Mouse (Mus musculus) forebrain, embryonic 14.5 days (tissue): ENCODE data around the gene Slc39a3. TPM values are rescaled to one million over a fixed set of nuclear protein-coding genes. Genes with fewer than 3 reads are reported as not detected.
A peak's percentile ranks its signal among the peaks of the same experiment; 100 is the strongest.

Experiments used
- ATAC-seq: fragments of 200-750 bp; cut with Nextera tagmentation; 2 replicates; pipeline ENCODE4 v1.8.0; 2017; ENCODE audit warnings: mild to moderate bottlenecking, moderate library complexity
- DNase-seq: peaks from one replicate; pipeline ENCODE4 v3.0.0-alpha.2; 2015; ENCODE audit warnings: low spot score
- H3K27ac ChIP-seq: fragments of 300-500 bp; sonication (generic); 2 replicates; pipeline ENCODE4 v1.5.1; 2014; ENCODE audit warnings: low read depth, mild to moderate bottlenecking, control low read depth, low read length, moderate library complexity
- H3K27me3 ChIP-seq: fragments of 300-500 bp; sonication (generic); replicated peaks from 2 replicates; pipeline ENCODE4 v1.6.1; 2014; ENCODE audit warnings: low read length, control low read depth, mixed read lengths; ENCODE audit not compliant: control insufficient read depth, insufficient read depth
- H3K36me3 ChIP-seq: fragments of 300-500 bp; sonication (generic); 2 replicates; pipeline ENCODE4 v1.6.1; 2014; ENCODE audit warnings: low read length, control low read depth; ENCODE audit not compliant: control insufficient read depth, insufficient read depth
- H3K4me1 ChIP-seq: fragments of 300-500 bp; sonication (generic); 2 replicates; pipeline ENCODE4 v1.6.1; 2014; ENCODE audit warnings: antibody characterized with exemption, low read length, control low read depth; ENCODE audit not compliant: control insufficient read depth, insufficient read depth
- H3K4me2 ChIP-seq: fragments of 300-500 bp; sonication (generic); 2 replicates; pipeline ENCODE4 v1.6.1; 2014; ENCODE audit warnings: mild to moderate bottlenecking, control low read depth, low read length
- H3K4me3 ChIP-seq: fragments of 300-500 bp; sonication (generic); 2 replicates; pipeline ENCODE4 v1.5.1; 2014; ENCODE audit warnings: low read depth, low read length, control low read depth
- H3K9ac ChIP-seq: fragments of 300-500 bp; sonication (generic); 2 replicates; pipeline ENCODE4 v1.6.1; 2014; ENCODE audit warnings: mild to moderate bottlenecking, low read length, control low read depth, moderate library complexity
- H3K9me3 ChIP-seq: fragments of 300-500 bp; sonication (generic); replicated peaks from 2 replicates; pipeline ENCODE4 v1.6.1; 2016; ENCODE audit warnings: low read length, control low read depth, mixed read lengths; ENCODE audit not compliant: control insufficient read depth
- WGBS: fragments of 180-500 bp; shearing (Covaris S2); extraction: QIAGEN DNeasy Blood & Tissue Kit; methylation state at CpG from one replicate; pipeline ENCODE4 v1.1.7; 2014; 5-methylcytosine and 5-hydroxymethylcytosine counted together
- polyA plus RNA-seq: library from polyadenylated mRNA; unstranded; fragments of >200 nt; fragmentation: Nextera tagmentation; extraction: Ambion mirVana; gene quantifications from 2 replicates; pipeline ENCODE4 v1.2.1, GENCODE M21; 2014

Gene Slc39a3
- polyA plus RNA-seq, 1 experiment from 2014 or later = 20.7 TPM

GRCm38 (mm10) chr10:81021547-81022110 lies 15.6 kb downstream of the Slc39a3 start:
- DNase-seq (no peak), ATAC-seq (no peak)
- Histone ChIP-seq H3K36me3 (no peaks in the 10 kb centered on the region), H3K4me2 (no peak overlapping the region), H3K27me3 (no peaks in the 10 kb centered on the region; the same call in 1 of the 2 replicates), H3K4me1 (0 out of 2 replicates have a peak, but pooled peaks cover 8% of the 10 kb centered on the region), H3K9me3 (no peaks in the 10 kb centered on the region), H3K4me3 (no peak overlapping the region), H3K27ac (no peak overlapping the region), H3K9ac (no peak overlapping the region)
- WGBS = 19% methylated on average over 26 of the region's 26 CpGs

GRCm38 (mm10) chr10:81020207-81020606 lies 17.0 kb downstream of the Slc39a3 start:
- WGBS = 64% methylated on average over 2 of the region's 2 CpGs
- no peak overlapping the region for H3K9ac ChIP-seq
- no peak overlapping the region for H3K27ac ChIP-seq
- no peak for ATAC-seq
- DNase-seq = no peak
- H3K27me3 ChIP-seq = no peaks in the 10 kb centered on the region; the same call in 1 of the 2 replicates
- H3K4me1 ChIP-seq = peaks cover 6% of the 10 kb centered on the region; the same call in 1 of the 2 replicates
- no peak overlapping the region for H3K4me2 ChIP-seq
- no peak overlapping the region for H3K4me3 ChIP-seq
- H3K36me3 ChIP-seq = no peaks in the 10 kb centered on the region
- no peaks in the 10 kb centered on the region for H3K9me3 ChIP-seq

GRCm38 (mm10) chr10:81019687-81020086 lies 17.5 kb downstream of the Slc39a3 start:
- Histone ChIP-seq H3K9ac (no peak overlapping the region), H3K27me3 (no peaks in the 10 kb centered on the region; the same call in 1 of the 2 replicates), H3K4me2 (no peak overlapping the region), H3K27ac (no peak overlapping the region), H3K9me3 (no peaks in the 10 kb centered on the region), H3K4me3 (no peak overlapping the region), H3K36me3 (no peaks in the 10 kb centered on the region), H3K4me1 (peaks cover 4% of the 10 kb centered on the region; the same call in 1 of the 2 replicates)
- ATAC-seq (no peak), DNase-seq (no peak)
- 78% methylated on average over 6 of the region's 6 CpGs for WGBS

GRCm38 (mm10) chr10:81018326-81018725 lies 18.9 kb downstream of the Slc39a3 start:
- H3K4me1 ChIP-seq = peaks cover 2% of the 10 kb centered on the region; the same call in 1 of the 2 replicates
- no peaks in the 10 kb centered on the region for H3K27me3 ChIP-seq
- no peak overlapping the region for H3K9ac ChIP-seq
- H3K4me2 ChIP-seq = no peak overlapping the region
- H3K9me3 ChIP-seq = no peaks in the 10 kb centered on the region
- no peak overlapping the region for H3K27ac ChIP-seq
- H3K36me3 ChIP-seq = no peaks in the 10 kb centered on the region
- WGBS = 39% methylated on average over 10 of the region's 10 CpGs
- DNase-seq = peak; percentile 31
- H3K4me3 ChIP-seq = no peak overlapping the region
- ATAC-seq = no peak

GRCm38 (mm10) chr10:81016645-81017044 lies 20.6 kb downstream of the Slc39a3 start:
- Histone ChIP-seq H3K36me3 (no peaks in the 10 kb centered on the region), H3K9ac (no peak overlapping the region), H3K4me2 (no peak overlapping the region), H3K27me3 (no peaks in the 10 kb centered on the region), H3K9me3 (no peaks in the 10 kb centered on the region), H3K4me3 (no peak overlapping the region), H3K4me1 (peaks cover 2% of the 10 kb centered on the region; the same call in 1 of the 2 replicates), H3K27ac (no peak overlapping the region)
- 6% methylated on average over 7 of the region's 7 CpGs for WGBS
- no peak for ATAC-seq
- peak; percentile 37 for DNase-seq

GRCm38 (mm10) chr10:81015666-81016065 lies 21.6 kb downstream of the Slc39a3 start:
- no peak for ATAC-seq

GRCm38 (mm10) chr10:81014393-81015384 lies 22.5 kb downstream of the Slc39a3 start, which contains the start of gene Gng7:
Gene Gng7, minus strand, starts transcription at chr10:81014945.
- no peaks in the 10 kb centered on the region for H3K36me3 ChIP-seq
- H3K9me3 ChIP-seq = no peaks in the 10 kb centered on the region
- WGBS = 9% methylated on average over 31 of the region's 31 CpGs
- H3K4me1 ChIP-seq = peaks cover 2% of the 10 kb centered on the region; the same call in 1 of the 2 replicates
- DNase-seq = peak; percentile 98
- peak; percentile 97 for ATAC-seq
- peak within 1 kb of the TSS; percentile 60 for H3K4me2 ChIP-seq
- peak within 1 kb of the TSS; percentile 36 for H3K4me3 ChIP-seq
- peak within 1 kb of the TSS; percentile 56 for H3K9ac ChIP-seq
- H3K27me3 ChIP-seq = no peaks in the 10 kb centered on the region
- no peak within 1 kb of the TSS for H3K27ac ChIP-seq

More at GRCm38 (mm10) chr10:81015666-81016065, 21.6 kb downstream of the Slc39a3 start:
- Histone ChIP-seq H3K27me3 (no peaks in the 10 kb centered on the region), H3K9ac (no peak overlapping the region), H3K9me3 (no peaks in the 10 kb centered on the region), H3K4me1 (peaks cover 2% of the 10 kb centered on the region; the same call in 1 of the 2 replicates), H3K4me2 (no peak overlapping the region), H3K36me3 (no peaks in the 10 kb centered on the region), H3K27ac (no peak overlapping the region), H3K4me3 (no peak overlapping the region)
- WGBS = 82% methylated on average over 2 of the region's 2 CpGs
- no peak for DNase-seq

- peaks cover 2% of the 10 kb centered on the region; the same call in 1 of the 2 replicates for H3K4me1 ChIP-seq
- H3K4me3 ChIP-seq = no peak overlapping the region
- H3K27ac ChIP-seq = no peak overlapping the region
- no peak overlapping the region for H3K4me2 ChIP-seq
- no peaks in the 10 kb centered on the region for H3K36me3 ChIP-seq
- no peak overlapping the region for H3K9ac ChIP-seq
- DNase-seq (no peak), ATAC-seq (no peak)
- no peaks in the 10 kb centered on the region for H3K27me3 ChIP-seq
- WGBS = 52% methylated on average over 6 of the region's 6 CpGs
- H3K9me3 ChIP-seq = no peaks in the 10 kb centered on the region
Measured at GRCm38 (mm10) chr10:81010851-81011250, 26.4 kb downstream of the Slc39a3 start.
